Mouse (Mus musculus): Measurements from ENCODE around the gene Pcsk4. TPM values are rescaled to one million over a fixed set of nuclear protein-coding genes. Genes with fewer than 3 reads are reported as not detected.
A peak's percentile ranks its signal among the peaks of the same experiment; 100 is the strongest.
"Not testable (repeated sequence)": the region's sequence is repeated elsewhere in the genome, so short reads cannot be mapped to it uniquely, and the experiment has no call there.

Gene Pcsk4
- total RNA-seq, 2 experiments from 2014 or later, result 0.78 to 0.97 TPM

DNA sequence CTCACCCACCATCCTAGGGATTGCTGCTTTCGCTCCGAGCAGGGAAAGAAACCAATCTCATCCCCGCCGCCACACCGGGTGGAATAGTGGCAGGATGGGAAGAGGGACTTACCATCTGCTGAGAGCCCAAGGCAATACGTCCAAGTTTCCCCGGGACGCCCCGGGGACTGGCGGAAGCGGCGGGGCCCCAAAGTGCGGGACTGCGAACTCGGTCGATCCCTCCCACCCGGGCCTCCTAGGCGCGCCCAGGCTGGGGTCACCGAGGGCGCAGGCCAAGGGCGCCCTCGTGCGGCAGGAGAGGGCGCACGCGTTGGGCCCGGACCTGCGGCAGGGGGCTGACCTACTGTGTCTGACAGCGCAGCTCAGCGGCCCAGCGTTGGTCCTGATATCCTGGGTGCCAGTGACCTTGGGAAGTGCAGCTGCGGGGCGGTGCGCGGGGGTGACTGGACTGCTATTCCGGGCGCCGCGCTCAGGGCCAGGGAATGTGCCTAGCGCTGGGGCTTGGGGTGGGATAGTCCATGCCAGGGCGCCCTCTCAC lies 19.0 kb upstream of the Pcsk4 start, which contains the start of gene Adamtsl5:
TSS of gene Adamtsl5 (minus strand) at position 169 of the 538 bp plus-strand sequence.
- peak; percentile 79 for DNase-seq (ENCODE audit: low spot score)

DNA sequence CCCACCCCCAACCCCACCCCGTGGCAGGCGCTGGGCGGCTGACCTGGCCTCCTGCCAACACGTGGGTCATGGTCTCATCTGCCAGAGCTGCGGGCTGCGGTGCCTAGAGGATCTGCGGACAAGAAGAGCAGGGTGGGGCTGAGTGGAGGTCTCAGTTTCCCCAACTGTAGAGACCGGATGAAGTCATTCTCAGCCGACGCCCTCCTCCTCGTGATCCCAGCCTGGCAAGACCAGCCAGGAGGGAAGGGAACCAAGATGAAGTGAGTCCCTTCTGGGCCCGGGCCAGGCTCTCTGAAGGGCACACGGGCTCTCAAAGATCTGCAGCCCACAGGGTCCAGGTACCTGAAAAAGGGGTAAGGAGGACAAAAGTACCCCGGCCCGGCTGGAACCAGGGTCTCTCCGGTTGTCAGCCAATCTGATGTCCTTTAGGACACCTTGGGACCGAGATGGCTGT lies 18.2 kb upstream of the Pcsk4 start:
- DNase-seq (ENCODE audit: low spot score), result peak; percentile 56

DNA sequence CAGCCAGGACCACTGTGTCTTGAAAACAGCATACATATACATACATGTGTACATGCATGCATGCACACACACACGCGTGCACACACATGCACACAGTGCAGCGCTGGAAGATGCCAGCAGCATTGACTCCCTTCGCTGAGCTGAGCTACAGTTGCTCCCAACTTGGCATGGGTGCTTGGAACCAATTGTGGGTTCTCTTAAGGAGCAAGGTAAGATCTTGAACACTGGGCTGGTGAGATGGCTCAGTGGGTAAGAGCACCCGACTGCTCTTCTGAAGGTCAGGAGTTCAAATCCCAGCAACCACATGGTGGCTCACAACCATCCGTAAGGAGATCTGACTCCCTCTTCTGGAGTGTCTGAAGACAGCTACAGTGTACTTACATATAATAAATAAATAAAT lies 16.6 kb upstream of the Pcsk4 start:
- not testable (repeated sequence) for DNase-seq (ENCODE audit: low spot score)

GRCm38 (mm10) chr10:80345122-80345521 lies 15.8 kb upstream of the Pcsk4 start:
- DNase-seq (ENCODE audit: low spot score), result no peak

- peak; percentile 57 for DNase-seq (ENCODE audit: low spot score)
These were observed 14.9 kb upstream of the Pcsk4 start for GRCm38 (mm10) chr10:80344131-80344661.

DNA sequence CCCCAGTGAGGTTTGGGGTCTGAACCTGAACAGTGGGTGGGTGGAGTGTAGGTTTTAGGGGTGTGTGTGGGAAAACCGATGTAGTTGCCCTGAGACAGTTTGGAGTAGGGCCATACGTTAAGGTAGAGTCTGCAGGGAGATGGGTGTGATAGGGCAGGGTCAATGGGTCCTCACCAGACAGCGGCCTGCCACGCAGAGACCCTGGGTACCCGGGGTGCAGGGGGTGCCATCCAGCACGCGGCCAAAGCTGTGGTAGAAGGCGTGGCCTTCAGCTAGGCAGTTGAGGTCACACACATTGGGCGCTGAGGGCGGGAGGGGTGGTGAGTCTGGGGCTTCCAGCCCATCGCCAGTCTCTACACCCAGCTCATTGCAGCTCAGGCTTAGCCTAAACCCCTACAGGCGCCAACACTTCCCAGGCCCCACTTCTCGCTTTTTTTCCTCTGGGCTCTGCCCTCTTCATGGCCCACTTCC lies 14.2 kb upstream of the Pcsk4 start:
- no peak for DNase-seq (ENCODE audit: low spot score)

- no peak for DNase-seq (ENCODE audit: low spot score)
These were observed 13.6 kb upstream of the Pcsk4 start for GRCm38 (mm10) chr10:80342749-80343424.

GRCm38 (mm10) chr10:80342305-80342748 lies 13.0 kb upstream of the Pcsk4 start:
- no peak for DNase-seq (ENCODE audit: low spot score)

DNA sequence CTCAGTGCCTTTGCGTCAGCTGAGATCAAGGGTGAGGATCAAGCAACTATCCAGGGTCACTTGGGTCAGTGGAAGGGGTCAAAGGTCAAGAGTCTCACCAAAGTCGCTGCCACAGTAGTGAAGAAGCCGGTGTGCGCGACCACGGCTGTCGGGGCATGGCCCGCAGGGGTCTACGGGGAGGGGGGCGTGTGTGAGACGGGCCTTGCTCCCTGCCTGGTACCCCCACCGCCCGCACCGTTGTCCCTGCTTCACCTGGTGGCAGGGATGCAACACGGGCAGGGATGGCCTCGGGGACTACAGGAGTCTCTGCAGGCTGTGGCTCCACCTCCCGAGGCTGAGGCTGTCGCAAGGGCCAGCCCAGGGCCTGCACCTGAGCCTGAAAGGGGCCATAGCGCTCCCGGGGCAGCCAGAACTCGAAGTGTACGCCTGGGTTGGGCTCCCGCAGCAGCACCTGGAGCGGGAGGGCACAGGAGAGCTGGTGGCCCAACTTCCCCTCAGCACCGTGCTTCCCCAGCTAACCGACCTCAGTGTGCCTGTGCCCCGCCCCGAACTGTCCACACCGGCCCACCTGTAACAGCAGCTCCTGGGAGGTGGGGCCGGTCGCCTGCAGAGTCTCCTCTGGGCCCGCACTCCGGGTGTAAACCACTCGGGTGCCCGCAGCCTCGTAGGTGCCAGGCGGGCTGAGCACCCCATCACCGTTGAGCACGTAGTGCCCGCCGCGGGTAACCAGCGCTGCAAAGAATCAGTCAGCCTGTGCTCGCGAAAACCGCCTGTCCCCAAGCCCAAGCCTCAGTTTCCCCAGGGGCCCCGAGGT lies 12.4 kb upstream of the Pcsk4 start:
- no peak for DNase-seq (ENCODE audit: low spot score)

GRCm38 (mm10) chr10:80341026-80341425 lies 11.7 kb upstream of the Pcsk4 start:
- no peak for DNase-seq (ENCODE audit: low spot score)

- peak; percentile 86 for DNase-seq (ENCODE audit: low spot score)
These were observed 10.8 kb upstream of the Pcsk4 start for GRCm38 (mm10) chr10:80339941-80340750.

- DNase-seq (ENCODE audit: low spot score), result no peak
These were observed 7.0 kb upstream of the Pcsk4 start for GRCm38 (mm10) chr10:80336263-80336662.

DNA sequence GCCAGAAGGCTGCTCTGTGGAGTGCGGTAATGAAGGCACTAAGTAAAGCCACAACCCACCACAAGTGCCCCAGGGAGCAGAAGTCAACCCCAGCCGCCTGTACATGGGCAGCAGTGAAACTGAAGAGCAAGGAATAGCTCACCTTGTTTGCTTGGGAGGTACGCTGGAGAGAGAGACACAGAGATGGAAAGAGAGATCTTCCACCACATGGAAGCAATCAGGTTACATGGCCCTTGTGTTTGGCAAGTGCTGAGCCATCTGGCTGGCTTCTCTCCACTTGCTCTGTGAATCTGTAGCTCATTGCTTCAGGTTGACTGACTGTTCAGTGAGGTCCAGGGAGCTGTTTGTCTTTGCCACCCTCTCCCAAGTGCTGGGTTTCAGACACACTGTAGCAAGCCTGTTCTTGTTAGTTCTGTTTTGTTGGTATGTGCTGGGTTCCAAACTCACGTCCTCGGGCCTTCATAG lies 3.3 kb upstream of the Pcsk4 start:
- DNase-seq (ENCODE audit: low spot score), result no peak

GRCm38 (mm10) chr10:80331636-80332524 lies 2.6 kb upstream of the Pcsk4 start:
- DNase-seq (ENCODE audit: low spot score), result no peak

- DNase-seq (ENCODE audit: low spot score), result no peak
These were observed 1.6 kb upstream of the Pcsk4 start for GRCm38 (mm10) chr10:80330888-80331287.

GRCm38 (mm10) chr10:80330084-80330483 lies 786 bp upstream of the Pcsk4 start:
- no peak for DNase-seq (ENCODE audit: low spot score)

DNA sequence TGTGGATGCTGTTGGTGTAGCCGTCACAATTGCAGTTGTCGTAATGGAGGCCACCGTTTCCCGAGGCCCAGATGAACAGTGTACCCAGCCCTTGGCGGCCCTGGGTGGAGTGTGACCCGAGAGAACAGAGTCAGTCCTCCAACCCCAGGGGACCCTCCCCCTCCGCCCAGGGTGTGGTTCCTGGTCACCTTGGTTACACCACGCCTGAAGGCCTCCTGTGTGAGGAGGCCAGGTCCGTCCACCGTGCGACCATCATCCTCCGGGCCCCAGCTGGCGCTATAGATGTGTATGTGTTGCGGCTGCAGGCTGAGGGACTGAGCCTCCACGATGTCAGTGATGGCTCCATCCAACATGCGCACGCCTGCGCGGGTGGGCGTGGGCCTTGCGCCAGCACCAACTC lies 4.3 kb downstream of the Pcsk4 start:
- DNase-seq (ENCODE audit: low spot score), result no peak

DNA sequence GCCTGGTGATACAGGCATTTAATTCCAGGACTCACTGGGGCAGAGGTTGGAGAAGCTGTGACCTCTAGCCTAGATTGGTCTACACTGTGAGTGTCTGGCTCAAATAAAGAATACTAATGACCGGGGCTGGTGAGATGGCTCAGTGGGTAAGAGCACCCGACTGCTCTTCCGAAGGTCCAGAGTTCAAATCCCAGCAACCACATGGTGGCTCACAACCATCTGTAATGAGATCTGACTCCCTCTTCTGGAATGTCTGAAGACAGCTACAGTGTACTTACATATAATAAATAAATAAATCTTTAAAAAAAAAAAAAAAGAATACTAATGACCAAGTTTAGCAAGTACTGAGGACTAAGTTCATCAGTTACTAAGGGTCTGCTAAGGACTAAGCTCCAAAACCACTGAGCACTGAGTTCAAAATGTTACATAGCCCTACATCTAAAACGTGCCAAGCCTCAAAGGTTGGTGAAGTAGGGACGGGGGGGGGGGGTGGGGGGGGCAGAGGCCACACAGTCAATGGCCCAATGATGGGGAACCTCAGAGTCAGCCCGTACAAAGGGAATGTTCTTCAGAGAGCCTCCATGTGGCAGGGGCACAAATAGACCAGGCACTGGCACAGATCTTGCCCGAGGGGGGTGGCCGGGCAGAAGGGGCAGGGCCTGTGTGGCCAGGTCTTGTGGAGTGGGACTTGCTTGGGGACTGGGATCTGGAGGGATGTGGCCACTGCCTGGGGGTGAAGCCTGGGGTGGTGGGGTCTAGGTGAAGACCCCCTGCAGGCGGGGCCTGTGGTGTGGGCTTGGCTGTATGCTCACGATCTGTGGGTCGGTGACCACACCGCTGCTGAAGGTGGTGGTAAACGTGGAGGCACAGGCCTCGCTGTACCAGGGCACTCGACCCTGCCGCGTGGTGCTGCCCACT lies 4.9 kb downstream of the Pcsk4 start:
- no peak for DNase-seq (ENCODE audit: low spot score)

Measured in gastrocnemius, adult 18-20 months (tissue).